Mouse (Mus musculus) heart, embryonic 16.5 days (tissue): ENCODE measurements around the gene Pnma3. TPM values are rescaled to one million over a fixed set of nuclear protein-coding genes. Genes with fewer than 3 reads are reported as not detected.

Experiments used
- ATAC-seq: fragments of 200-750 bp; cut with Nextera tagmentation; replicated peaks from 2 replicates; pipeline ENCODE4 v1.8.0; 2017; ENCODE audit warnings: moderate number of reproducible peaks; ENCODE audit not compliant: insufficient read depth, low FRiP score; ENCODE audit errors: extremely low read depth
- H3K27ac ChIP-seq: fragments of 300-500 bp; sonication (generic); 2 replicates; pipeline ENCODE4 v1.5.1; 2014; ENCODE audit warnings: mild to moderate bottlenecking, low read length, control low read depth, moderate library complexity
- H3K27me3 ChIP-seq: fragments of 300-500 bp; sonication (generic); 2 replicates; pipeline ENCODE4 v1.6.1; 2014; ENCODE audit warnings: low read length, mixed read lengths; ENCODE audit not compliant: control insufficient read depth, insufficient read depth
- H3K36me3 ChIP-seq: fragments of 300-500 bp; sonication (generic); 2 replicates; pipeline ENCODE4 v1.6.1; 2014; ENCODE audit not compliant: control insufficient read depth, insufficient read depth
- H3K4me1 ChIP-seq: fragments of 300-500 bp; sonication (generic); 2 replicates; pipeline ENCODE4 v1.6.1; 2014; ENCODE audit warnings: low read length, mixed read lengths; ENCODE audit not compliant: control insufficient read depth, insufficient read depth
- H3K4me2 ChIP-seq: fragments of 300-500 bp; sonication (generic); 2 replicates; pipeline ENCODE4 v1.6.1; 2014; ENCODE audit warnings: low read depth, mild to moderate bottlenecking, control low read depth, low read length
- H3K4me3 ChIP-seq: fragments of 300-500 bp; sonication (generic); 2 replicates; pipeline ENCODE4 v1.5.1; 2014; ENCODE audit warnings: mild to moderate bottlenecking, control low read depth, low read length
- H3K9ac ChIP-seq: fragments of 300-500 bp; sonication (generic); 2 replicates; pipeline ENCODE4 v1.6.1; 2014; ENCODE audit warnings: low read length, control low read depth
- H3K9me3 ChIP-seq: fragments of 300-500 bp; sonication (generic); replicated peaks from 2 replicates; pipeline ENCODE4 v1.6.1; 2016; ENCODE audit warnings: low read length; ENCODE audit not compliant: control insufficient read depth
- WGBS: fragments of 180-500 bp; shearing (Covaris S2); extraction: QIAGEN DNeasy Blood & Tissue Kit; methylation state at CpG from one replicate; pipeline ENCODE4 v1.1.7; 2014; 5-methylcytosine and 5-hydroxymethylcytosine counted together
- polyA plus RNA-seq: library from polyadenylated mRNA; unstranded; fragments of >200 nt; fragmentation: Nextera tagmentation; extraction: Ambion mirVana; gene quantifications from 2 replicates; pipeline ENCODE4 v1.2.1, GENCODE M21; 2015

Gene Pnma3
- polyA plus RNA-seq: not detected in 2 replicates

DNA sequence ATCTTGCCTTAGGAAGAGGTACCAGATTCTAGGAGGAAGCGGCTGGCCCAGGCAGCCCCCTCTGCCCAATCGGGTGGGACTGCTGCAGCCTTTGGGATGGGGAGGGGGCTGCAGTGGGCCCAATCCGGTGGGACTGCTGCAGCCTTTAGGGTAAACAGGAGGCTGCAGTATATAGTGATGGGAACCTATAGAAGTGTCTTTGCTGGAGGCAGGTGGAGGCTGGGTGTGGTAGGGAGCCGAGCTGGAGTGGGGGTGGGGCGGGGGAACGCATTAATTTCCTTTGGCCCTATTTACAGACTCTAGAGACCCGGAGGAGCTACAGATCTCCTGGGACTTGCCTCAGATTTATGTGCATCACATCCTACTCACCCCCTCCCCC lies at the start of gene Pnma3:
Gene Pnma3 (plus strand): TSS at position 373 of the 379 bp plus-strand sequence.
- no peaks in the 10 kb centered on the region for H3K36me3 ChIP-seq
- no peak for ATAC-seq
- H3K4me1 ChIP-seq: no peaks in the 10 kb centered on the region
- peak within 1 kb of the TSS; percentile 8; the same call in 1 of the 2 replicates for H3K4me3 ChIP-seq
- 26% methylated on average over 7 of the region's 7 CpGs for WGBS
- H3K27me3 ChIP-seq: peaks cover 2% of the 10 kb centered on the region; the same call in 1 of the 2 replicates
- peak within 1 kb of the TSS; percentile 47 for H3K4me2 ChIP-seq
- H3K9me3 ChIP-seq: no peaks in the 10 kb centered on the region
- H3K9ac ChIP-seq: no peak within 1 kb of the TSS
- no peak within 1 kb of the TSS for H3K27ac ChIP-seq

DNA sequence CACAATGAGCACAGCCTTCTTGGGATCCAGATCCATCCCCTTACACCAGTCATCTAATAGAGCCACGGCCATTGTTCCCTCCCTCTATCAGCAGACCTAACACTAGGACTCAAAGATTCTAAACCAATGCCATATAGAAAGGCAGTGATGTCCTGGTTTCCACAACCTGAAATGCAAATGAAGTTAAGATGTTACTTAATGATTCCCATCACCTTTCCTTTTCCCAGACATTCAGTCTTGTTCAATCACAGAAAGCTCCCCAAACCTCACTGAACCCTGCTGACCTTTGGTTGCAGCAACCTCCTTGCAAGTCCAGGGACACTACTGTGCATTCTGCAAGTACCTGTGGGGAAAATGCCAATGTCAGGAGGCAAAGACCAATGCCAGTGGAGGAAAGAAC lies 27.6 kb upstream of the Pnma3 start, which contains the start of gene Pnma5:
Gene Pnma5 (minus strand): TSS at position 101 of the 400 bp plus-strand sequence.
- Histone ChIP-seq H3K9me3 (no peaks in the 10 kb centered on the region), H3K4me2 (no peak within 1 kb of the TSS), H3K4me1 (no peaks in the 10 kb centered on the region), H3K27ac (no peak within 1 kb of the TSS), H3K9ac (no peak within 1 kb of the TSS), H3K4me3 (no peak within 1 kb of the TSS), H3K27me3 (no peaks in the 10 kb centered on the region; the same call in none of the 2 replicates), H3K36me3 (no peaks in the 10 kb centered on the region)
- no peak for ATAC-seq
- 83% methylated on average over 1 of the region's 1 CpGs for WGBS

GRCm38 (mm10) chrX:73038831-73039230 lies 25.8 kb upstream of the Pnma3 start:
- Histone ChIP-seq H3K4me2 (no peak overlapping the region), H3K9me3 (no peaks in the 10 kb centered on the region), H3K9ac (no peak overlapping the region), H3K27ac (no peak overlapping the region), H3K27me3 (no peaks in the 10 kb centered on the region; the same call in 1 of the 2 replicates), H3K4me1 (no peaks in the 10 kb centered on the region), H3K4me3 (no peak overlapping the region), H3K36me3 (no peaks in the 10 kb centered on the region)
- no peak for ATAC-seq
- 75% methylated on average over 8 of the region's 8 CpGs for WGBS

DNA sequence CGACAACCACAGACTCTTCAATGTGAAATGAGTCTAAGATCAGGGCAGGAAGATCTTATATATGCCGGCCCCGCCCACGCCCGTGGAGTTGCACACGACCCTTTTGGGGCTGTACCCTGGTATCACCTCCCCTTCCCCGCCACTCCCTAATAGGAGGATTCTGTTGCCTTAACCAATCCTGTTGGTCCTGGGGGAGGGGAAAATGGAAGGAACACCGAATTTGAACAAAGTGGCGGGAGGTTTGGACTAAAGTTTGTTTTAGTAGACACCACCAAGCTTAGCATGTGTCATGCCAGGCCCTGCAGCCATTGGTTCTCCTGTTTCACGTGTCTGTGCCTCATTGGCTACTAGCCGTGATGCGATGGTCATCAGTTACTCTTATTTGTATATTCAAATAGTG lies 24.9 kb upstream of the Pnma3 start:
- WGBS: 79% methylated on average over 12 of the region's 12 CpGs
- Histone ChIP-seq H3K4me1 (no peaks in the 10 kb centered on the region), H3K9ac (no peak overlapping the region), H3K27me3 (no peaks in the 10 kb centered on the region; the same call in 1 of the 2 replicates), H3K4me3 (no peak overlapping the region), H3K36me3 (no peaks in the 10 kb centered on the region), H3K9me3 (no peaks in the 10 kb centered on the region), H3K27ac (no peak overlapping the region), H3K4me2 (no peak overlapping the region)
- ATAC-seq: no peak

GRCm38 (mm10) chrX:73053860-73054563 lies 10.6 kb upstream of the Pnma3 start:
- peak overlapping the region; percentile 41 for H3K4me2 ChIP-seq
- peak; percentile 91 for ATAC-seq
- no peak overlapping the region for H3K4me3 ChIP-seq
- no peak overlapping the region for H3K27ac ChIP-seq
- H3K36me3 ChIP-seq: no peaks in the 10 kb centered on the region
- no peaks in the 10 kb centered on the region for H3K4me1 ChIP-seq
- H3K27me3 ChIP-seq: no peaks in the 10 kb centered on the region
- H3K9me3 ChIP-seq: no peaks in the 10 kb centered on the region
- H3K9ac ChIP-seq: no peak overlapping the region
- WGBS: 14% methylated on average over 14 of the region's 14 CpGs

DNA sequence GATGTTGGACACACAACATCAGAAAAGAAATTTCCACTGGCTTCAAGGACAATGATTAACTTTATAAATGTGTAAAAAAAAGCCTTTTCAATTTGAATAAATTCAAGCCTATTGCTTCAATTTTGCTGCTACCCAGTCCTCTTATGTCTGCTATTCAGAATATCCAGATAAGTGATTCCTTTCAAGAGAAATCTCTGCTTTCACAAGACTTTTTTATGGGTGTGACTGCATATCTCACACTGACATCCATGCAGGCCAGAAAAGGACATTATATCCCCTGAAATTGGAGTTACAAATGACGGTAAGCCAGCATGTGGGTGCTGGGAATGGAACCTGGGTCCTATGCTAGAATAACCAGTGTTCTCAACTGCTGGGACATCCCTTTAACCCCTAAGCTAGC lies 3.1 kb upstream of the Pnma3 start:
- no peak overlapping the region for H3K27ac ChIP-seq
- WGBS: 79% methylated on average over 1 of the region's 1 CpGs
- no peaks in the 10 kb centered on the region for H3K36me3 ChIP-seq
- no peaks in the 10 kb centered on the region for H3K9me3 ChIP-seq
- no peaks in the 10 kb centered on the region for H3K4me1 ChIP-seq
- peaks cover 2% of the 10 kb centered on the region; the same call in 1 of the 2 replicates for H3K27me3 ChIP-seq
- H3K9ac ChIP-seq: no peak overlapping the region
- no peak overlapping the region for H3K4me3 ChIP-seq
- no peak overlapping the region for H3K4me2 ChIP-seq
- ATAC-seq: no peak

DNA sequence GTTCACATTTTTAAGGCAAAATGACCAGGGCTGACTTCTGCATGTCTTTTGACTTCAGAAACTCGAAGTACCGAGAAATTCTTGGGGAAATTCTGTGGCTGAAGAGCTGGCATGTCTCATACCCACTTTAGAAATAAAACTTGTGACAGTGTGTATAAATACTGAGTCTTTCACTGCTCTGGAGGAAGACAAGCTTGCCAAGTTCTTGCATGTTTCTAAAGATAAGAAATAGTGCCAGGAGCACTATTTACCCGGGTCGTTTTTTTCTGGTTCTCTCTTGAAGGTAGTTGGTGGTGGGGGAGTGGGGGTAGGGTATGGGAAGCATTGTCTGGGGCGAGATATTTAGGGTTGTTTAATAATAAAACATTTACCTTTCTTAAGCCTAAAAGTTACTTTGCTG lies 2.3 kb upstream of the Pnma3 start:
- peaks cover 2% of the 10 kb centered on the region; the same call in 1 of the 2 replicates for H3K27me3 ChIP-seq
- H3K36me3 ChIP-seq: no peaks in the 10 kb centered on the region
- H3K4me2 ChIP-seq: no peak overlapping the region
- 33% methylated on average over 5 of the region's 5 CpGs for WGBS
- H3K9ac ChIP-seq: no peak overlapping the region
- H3K4me3 ChIP-seq: no peak overlapping the region
- no peak for ATAC-seq
- no peaks in the 10 kb centered on the region for H3K9me3 ChIP-seq
- no peaks in the 10 kb centered on the region for H3K4me1 ChIP-seq
- H3K27ac ChIP-seq: no peak overlapping the region

DNA sequence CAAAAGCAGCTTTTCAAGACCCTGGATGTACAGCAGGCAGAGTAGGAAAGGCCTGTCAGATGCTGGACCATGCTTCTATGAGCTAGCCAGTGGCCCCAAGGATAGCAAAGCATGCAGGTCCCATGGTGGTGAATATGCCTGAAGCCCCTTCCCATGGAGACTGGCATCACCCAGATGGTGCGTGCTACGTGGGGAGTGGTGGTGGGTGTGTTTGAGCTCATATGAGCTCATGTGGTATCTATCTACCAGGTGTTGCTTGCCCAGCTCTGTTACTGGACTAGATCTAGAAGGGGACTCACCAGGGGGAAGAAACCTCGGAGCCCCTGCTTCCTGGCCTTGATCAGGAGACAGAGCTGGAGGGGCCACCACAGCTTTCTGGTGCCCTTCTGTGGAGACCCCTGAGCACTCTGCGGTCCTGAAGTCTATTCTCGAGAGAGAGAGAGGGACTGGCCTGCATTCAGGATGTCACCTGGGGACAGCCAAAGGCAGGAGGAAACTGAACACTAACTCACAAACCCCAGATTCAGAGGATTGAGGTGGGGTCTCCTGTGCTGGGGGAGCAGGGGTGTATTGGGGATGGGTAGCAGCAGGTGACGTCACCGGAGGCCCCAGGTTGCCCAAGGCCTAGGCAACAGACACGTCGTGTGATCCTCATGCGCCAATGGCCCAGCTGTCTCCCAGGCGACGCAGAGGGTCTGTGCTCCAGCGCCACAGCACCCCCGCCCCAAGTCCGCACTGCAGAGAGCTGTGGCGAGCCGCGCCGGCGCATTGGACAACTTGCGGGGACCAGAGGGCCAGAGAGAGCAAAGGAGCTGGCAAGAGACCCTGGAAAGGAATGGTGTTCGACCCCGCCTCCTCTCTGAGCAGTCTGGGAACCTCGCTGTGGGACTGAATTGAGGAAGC lies 824 bp upstream of the Pnma3 start:
- H3K9ac ChIP-seq: no peak overlapping the region
- no peaks in the 10 kb centered on the region for H3K36me3 ChIP-seq
- peaks cover 2% of the 10 kb centered on the region; the same call in 1 of the 2 replicates for H3K27me3 ChIP-seq
- no peak overlapping the region for H3K27ac ChIP-seq
- H3K4me2 ChIP-seq: peak overlapping the region; percentile 47
- WGBS: 34% methylated on average over 24 of the region's 24 CpGs
- no peak for ATAC-seq
- no peaks in the 10 kb centered on the region for H3K9me3 ChIP-seq
- no peaks in the 10 kb centered on the region for H3K4me1 ChIP-seq
- H3K4me3 ChIP-seq: peak overlapping the region; percentile 8; the same call in 1 of the 2 replicates
